36 mouse cellular contexts compared by ENCODE assay signal in genomic region chr9:78012066-78012465, GRCm38 (mm10). TPM values are rescaled to one million over a fixed set of nuclear protein-coding genes. Genes with fewer than 3 reads are reported as not detected.
"Had no signal": no experiment of that assay in that cellular context is flagged by ENCODE, and none has a peak within 500 bp of the region (broad histone marks: within the 10 kb centered on the region; RNA-seq: fewer than 3 reads in every experiment).

No protein-coding gene starts in this region.

- H3K4me3 ChIP-seq: gastrocnemius, adult 2 months; heart, embryonic 10.5 days; heart, embryonic 12.5 days; hindbrain, embryonic 10.5 days; hindbrain, embryonic 12.5 days; intestine, embryonic 15.5 days; left cerebral cortex, adult 2 months; limb, embryonic 10.5 days; limb, embryonic 12.5 days; liver, embryonic 13.5 days had no signal

- DNase-seq: gastrocnemius, adult 2 months; gastrocnemius, postnatal 10 days; gastrocnemius, postnatal 25 days; heart, adult 18-20 months; heart, postnatal 10 days; heart, postnatal 4 days; kidney, adult 18-20 months; kidney, adult 8-10 months; kidney, postnatal 10 days; kidney, postnatal 36 days; liver; liver, embryonic 13.5 days had no signal

- H3K27ac ChIP-seq: gastrocnemius, adult 2 months; heart, embryonic 10.5 days; hindbrain, embryonic 10.5 days; hindbrain, embryonic 12.5 days; hindbrain, embryonic 14.5 days; intestine, embryonic 15.5 days; left cerebral cortex, adult 2 months; limb, embryonic 10.5 days; limb, embryonic 12.5 days; liver, embryonic 13.5 days had no signal

- H3K27me3 ChIP-seq: heart, embryonic 12.5 days; hindbrain, embryonic 12.5 days; intestine, embryonic 15.5 days; limb, embryonic 12.5 days had no signal

- H3K36me3 ChIP-seq: heart, embryonic 10.5 days; heart, embryonic 12.5 days; hindbrain, embryonic 10.5 days; hindbrain, embryonic 12.5 days; intestine, embryonic 15.5 days; limb, embryonic 10.5 days; limb, embryonic 12.5 days; liver, embryonic 13.5 days had no signal

- H3K4me2 ChIP-seq: heart, embryonic 12.5 days; hindbrain, embryonic 12.5 days; hindbrain, embryonic 14.5 days; intestine, embryonic 15.5 days; limb, embryonic 12.5 days; liver, embryonic 11.5 days; liver, embryonic 13.5 days had no signal

RNA-seq across cellular contexts. Expression of gene Gcm1, which starts 39.7 kb away (rescaled TPM):
- total RNA-seq: gastrocnemius, adult 2 months; gastrocnemius, postnatal 10 days; gastrocnemius, postnatal 25 days; gastrocnemius, postnatal 4 days; granulocyte monocyte progenitor cell, adult 5-6 weeks; heart, adult 18-20 months; heart, adult 8-10 months; heart, postnatal 10 days; heart, postnatal 25 days; heart, postnatal 4 days; layer of hippocampus, adult 18-20 months; layer of hippocampus, postnatal 10 days; layer of hippocampus, postnatal 25 days; left cerebral cortex, adult 2 months; left cerebral cortex, postnatal 14 days; left cerebral cortex, postnatal 36 days had no signal
- polyA plus RNA-seq: heart, embryonic 10.5 days; heart, embryonic 12.5 days; heart, embryonic 14.5 days; hindbrain, embryonic 12.5 days; hindbrain, embryonic 14.5 days; hindbrain, embryonic 16.5 days; inflammation-experienced regulatory T-cells, adult 6 months; intestine, embryonic 15.5 days; intestine, postnatal 0 days; large intestine, adult 2 months; limb, embryonic 10.5 days; limb, embryonic 12.5 days; liver, embryonic 11.5 days; liver, embryonic 13.5 days had no signal
